Mouse (Mus musculus) liver, embryonic 14.5 days (tissue): Measurements from ENCODE around the gene Celf5. TPM values are rescaled to one million over a fixed set of nuclear protein-coding genes. Genes with fewer than 3 reads are reported as not detected.

Experiments used
- ATAC-seq: fragments of 200-750 bp; cut with Nextera tagmentation; 2 replicates; pipeline ENCODE4 v1.8.0; 2017; ENCODE audit warnings: moderate number of reproducible peaks, mild to moderate bottlenecking, moderate library complexity; ENCODE audit not compliant: insufficient read depth
- DNase-seq, 3 experiments: peaks; one replicate each; pipeline ENCODE4 v3.0.0-alpha.2; 2012 to 2013; ENCODE audit warnings: low read depth in 3 of 3, low spot score in 3 of 3
- H3K27ac ChIP-seq: fragments of 300-500 bp; sonication (generic); 2 replicates; pipeline ENCODE4 v1.5.1; 2014; ENCODE audit warnings: moderate library complexity, mild to moderate bottlenecking, control low read depth, inconsistent platforms
- H3K27me3 ChIP-seq: fragments of 300-500 bp; sonication (generic); 2 replicates; pipeline ENCODE4 v1.6.1; 2014; ENCODE audit warnings: mild to moderate bottlenecking, low read length, moderate library complexity; ENCODE audit not compliant: control insufficient read depth, insufficient read depth
- H3K36me3 ChIP-seq: fragments of 300-500 bp; sonication (generic); replicated peaks from 2 replicates; pipeline ENCODE4 v1.6.1; 2014; ENCODE audit warnings: low read depth; ENCODE audit not compliant: control insufficient read depth, insufficient read depth
- H3K4me1 ChIP-seq, 2 experiments: fragments of 200-500 bp in 1 of 2; fragments of 300-500 bp in 1 of 2; sonication (generic) in 1 of 2; replicated peaks; 2 replicates each; pipeline ENCODE4 v1.6.1; 2012 to 2014; ENCODE audit warnings: antibody characterized with exemption in 1 of 2, inconsistent platforms in 1 of 2, low read length in 1 of 2; ENCODE audit not compliant: control insufficient read depth in 2 of 2, insufficient read depth in 2 of 2
- H3K4me2 ChIP-seq: fragments of 300-500 bp; sonication (generic); 2 replicates; pipeline ENCODE4 v1.6.1; 2014; ENCODE audit warnings: low read depth, mild to moderate bottlenecking, control low read depth, moderate library complexity
- H3K4me3 ChIP-seq, 2 experiments: fragments of 200-500 bp in 1 of 2; fragments of 300-500 bp in 1 of 2; sonication (generic) in 1 of 2; 2 replicates each; pipeline ENCODE4 v1.5.1; 2012 to 2014; ENCODE audit warnings: low read depth in 2 of 2, low read length in 2 of 2, mild to moderate bottlenecking in 2 of 2, control low read depth in 1 of 2, inconsistent platforms in 1 of 2, moderate library complexity in 1 of 2; ENCODE audit not compliant: insufficient read depth in 1 of 2
- H3K9ac ChIP-seq: fragments of 300-500 bp; sonication (generic); replicated peaks from 2 replicates; pipeline ENCODE4 v1.6.1; 2014; ENCODE audit warnings: mild to moderate bottlenecking, control low read depth, moderate library complexity
- H3K9me3 ChIP-seq: fragments of 300-500 bp; sonication (generic); 2 replicates; pipeline ENCODE4 v1.6.1; 2016; ENCODE audit warnings: low read length, mixed read lengths; ENCODE audit not compliant: control insufficient read depth
- CTCF ChIP-seq: IDR thresholded peaks from 2 replicates; pipeline ENCODE4 v1.5.1; 2016; ENCODE audit warnings: antibody characterized with exemption, low read depth, control low read depth
- EP300 ChIP-seq: IDR thresholded peaks from 2 replicates; pipeline ENCODE4 v1.6.1; 2016; ENCODE audit warnings: antibody characterized with exemption, low read depth
- WGBS: fragments of 180-500 bp; shearing (Covaris S2); extraction: QIAGEN DNeasy Blood & Tissue Kit; methylation state at CpG from one replicate; pipeline ENCODE4 v1.1.7; 2014; ENCODE audit not compliant: insufficient replicate concordance; 5-methylcytosine and 5-hydroxymethylcytosine counted together
- polyA plus RNA-seq, 2 experiments: library from polyadenylated mRNA; depleted of rRNA in 1 of 2; stranded (reverse) in 1 of 2; unstranded in 1 of 2; fragments of >200 nt; fragmentation: Nextera tagmentation in 1 of 2; extraction: Ambion mirVana in 1 of 2; gene quantifications; 2 replicates each; pipeline versions ENCODE4 v1.2.1 to v1.2.3; 2012 to 2014

The Celf5 gene
- polyA plus RNA-seq, 2 experiments = 0.02 TPM; not detected in 1

- DNase-seq (no peak), ATAC-seq (no peak)
- H3K9ac ChIP-seq = no peak overlapping the region
- no peak overlapping the region for H3K4me2 ChIP-seq
- no peak overlapping the region for H3K4me3 ChIP-seq
- no peaks in the 10 kb centered on the region for H3K4me1 ChIP-seq
- H3K36me3 ChIP-seq = no peaks in the 10 kb centered on the region
- no peaks in the 10 kb centered on the region for H3K9me3 ChIP-seq
- TF ChIP-seq EP300 (no peak), CTCF (no peak)
- no peaks in the 10 kb centered on the region; the same call in 1 of the 2 replicates for H3K27me3 ChIP-seq
- H3K27ac ChIP-seq = no peak overlapping the region
Observed at GRCm38 (mm10) chr10:81441019-81441418, 41.5 kb downstream of the Celf5 start.

- no peak overlapping the region for H3K27ac ChIP-seq
- H3K9ac ChIP-seq = no peak overlapping the region
- no peak for DNase-seq
- peaks cover 4 to 6% of the 10 kb centered on the region in 2 experiments for H3K4me1 ChIP-seq
- no peak for TF ChIP-seq EP300
- no peak for TF ChIP-seq CTCF
- H3K4me3 ChIP-seq = no peak overlapping the region
- no peaks in the 10 kb centered on the region for H3K36me3 ChIP-seq
- WGBS = 69% methylated on average over 3 of the region's 3 CpGs
- H3K4me2 ChIP-seq = no peak overlapping the region
- ATAC-seq = no peak
- H3K9me3 ChIP-seq = no peaks in the 10 kb centered on the region
- peaks cover 12% of the 10 kb centered on the region for H3K27me3 ChIP-seq
Observed at GRCm38 (mm10) chr10:81435436-81435835, 47.1 kb downstream of the Celf5 start.

GRCm38 (mm10) chr10:81434361-81435263, 47.9 kb downstream of the Celf5 start:
- Histone ChIP-seq H3K27ac (no peak overlapping the region), H3K9ac (no peak overlapping the region)
- no peak for DNase-seq

GRCm38 (mm10) chr10:81433541-81434289, 48.8 kb downstream of the Celf5 start:
- Histone ChIP-seq H3K4me3 (no peak overlapping the region), H3K9me3 (no peaks in the 10 kb centered on the region), H3K4me1 (peaks cover 4 to 8% of the 10 kb centered on the region in 2 experiments), H3K27me3 (peaks cover 13% of the 10 kb centered on the region), H3K4me2 (peak overlapping the region; percentile 57; the same call in 1 of the 2 replicates), H3K9ac (no peak overlapping the region), H3K27ac (no peak overlapping the region), H3K36me3 (no peaks in the 10 kb centered on the region)
- no peak for DNase-seq
- ATAC-seq = no peak
- 71% methylated on average over 26 of the region's 26 CpGs for WGBS
- no peak for TF ChIP-seq EP300
- peak; percentile 23; the same call in 1 of the 2 replicates for TF ChIP-seq CTCF

More at GRCm38 (mm10) chr10:81434361-81435263, 47.9 kb downstream of the Celf5 start:
- Histone ChIP-seq H3K4me1 (peaks cover 4 to 6% of the 10 kb centered on the region in 2 experiments), H3K27me3 (peaks cover 12% of the 10 kb centered on the region), H3K4me2 (no peak overlapping the region), H3K4me3 (no peak overlapping the region), H3K9me3 (no peaks in the 10 kb centered on the region), H3K36me3 (no peaks in the 10 kb centered on the region)
- WGBS = 37% methylated on average over 15 of the region's 15 CpGs
- TF ChIP-seq EP300 (no peak), CTCF (no peak)
- ATAC-seq = no peak

- H3K4me3 ChIP-seq = no peak overlapping the region
- H3K4me1 ChIP-seq = peaks cover 4 to 8% of the 10 kb centered on the region in 2 experiments
- no peak overlapping the region for H3K27ac ChIP-seq
- H3K9me3 ChIP-seq = no peaks in the 10 kb centered on the region
- DNase-seq (peak; percentile 75 to 82 (median 79)), ATAC-seq (peak; percentile 77)
- H3K4me2 ChIP-seq = peak overlapping the region; percentile 57
- H3K27me3 ChIP-seq = peaks cover 21% of the 10 kb centered on the region
- H3K9ac ChIP-seq = no peak overlapping the region
- 0 out of 2 replicates have a peak, but pooled peaks have one; percentile 36 for TF ChIP-seq EP300
- 0 out of 2 replicates have a peak, but pooled peaks have one; percentile 6 for TF ChIP-seq CTCF
- WGBS = 5% methylated on average over 17 of the region's 17 CpGs
- H3K36me3 ChIP-seq = no peaks in the 10 kb centered on the region
Observed at GRCm38 (mm10) chr10:81432868-81433262, 49.6 kb downstream of the Celf5 start.
